In the genomic region with DNA sequence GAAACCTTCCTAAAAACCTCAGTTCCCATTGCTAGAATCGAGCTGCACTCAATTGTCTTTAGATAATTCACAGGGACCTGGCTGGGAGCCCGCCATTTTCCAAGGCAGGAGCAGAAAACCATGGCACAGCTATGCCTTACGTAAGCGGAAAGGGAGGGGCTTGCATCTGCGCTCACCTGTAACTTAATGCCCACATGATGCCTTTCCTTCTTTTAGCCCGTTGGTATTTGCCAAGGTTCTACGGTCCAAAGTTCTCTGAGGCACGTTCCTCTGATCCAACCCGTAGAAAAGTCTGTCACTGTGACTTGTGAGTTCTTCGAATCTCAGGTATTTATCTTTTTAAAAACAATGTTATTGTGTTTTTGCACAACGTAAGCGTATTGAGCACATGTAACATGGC, we compare ENCODE assay signal across 28 mouse cellular contexts. TPM values are rescaled to one million over a fixed set of nuclear protein-coding genes. Genes with fewer than 3 reads are reported as not detected.
"Had no signal": no experiment of that assay in that cellular context is flagged by ENCODE, and none has a peak within 500 bp of the region (broad histone marks: within the 10 kb centered on the region; RNA-seq: fewer than 3 reads in every experiment).

No protein-coding gene starts in this region.

- H3K4me2 ChIP-seq: intestine, embryonic 15.5 days; liver, embryonic 12.5 days; liver, embryonic 15.5 days; lung, embryonic 15.5 days; midbrain, embryonic 15.5 days; neural tube, embryonic 12.5 days; neural tube, embryonic 15.5 days had no signal

- H3K27me3 ChIP-seq: intestine, embryonic 15.5 days; liver, embryonic 12.5 days; liver, embryonic 15.5 days; lung, embryonic 15.5 days; megakaryocyte, embryonic 14.5 days; midbrain, embryonic 15.5 days; neural tube, embryonic 12.5 days; neural tube, embryonic 15.5 days had no signal

- H3K4me3 ChIP-seq: intestine, embryonic 15.5 days; left cerebral cortex, adult 2 months; liver, embryonic 12.5 days; liver, embryonic 15.5 days; lung, embryonic 15.5 days; megakaryocyte, embryonic 14.5 days; midbrain, embryonic 10.5 days; midbrain, embryonic 15.5 days; neural tube, embryonic 12.5 days; neural tube, embryonic 15.5 days had no signal

- H3K36me3 ChIP-seq: intestine, embryonic 15.5 days; liver, embryonic 12.5 days; liver, embryonic 15.5 days; lung, embryonic 15.5 days; midbrain, embryonic 10.5 days; midbrain, embryonic 15.5 days; neural tube, embryonic 12.5 days; neural tube, embryonic 15.5 days had no signal

- ATAC-seq: intestine, embryonic 15.5 days; liver, embryonic 12.5 days; midbrain, embryonic 15.5 days had no signal

- DNase-seq: layer of hippocampus, postnatal 36 days; lung, adult 18-20 months; lung, postnatal 10 days; lung, postnatal 36 days; right cerebral cortex, adult 18-20 months; right cerebral cortex, postnatal 14 days; right cerebral cortex, postnatal 4 days; thymus, adult 2 months; thymus, postnatal 14 days; thymus, postnatal 4 days had no signal

- H3K9me3 ChIP-seq: intestine, embryonic 15.5 days; liver, embryonic 12.5 days; liver, embryonic 15.5 days; lung, embryonic 15.5 days; midbrain, embryonic 15.5 days; neural tube, embryonic 12.5 days; neural tube, embryonic 15.5 days had no signal

- H3K27ac ChIP-seq: intestine, embryonic 15.5 days; kidney, postnatal 0 days; left cerebral cortex, adult 2 months; liver, embryonic 12.5 days; liver, embryonic 15.5 days; lung, embryonic 15.5 days; midbrain, embryonic 10.5 days; midbrain, embryonic 15.5 days; neural tube, embryonic 12.5 days; neural tube, embryonic 15.5 days; stomach, postnatal 0 days had no signal

- H3K4me1 ChIP-seq: intestine, embryonic 15.5 days; liver, embryonic 12.5 days; liver, embryonic 15.5 days; lung, embryonic 15.5 days; megakaryocyte, embryonic 14.5 days; midbrain, embryonic 10.5 days; midbrain, embryonic 15.5 days; neural tube, embryonic 12.5 days; neural tube, embryonic 15.5 days had no signal

- H3K9ac ChIP-seq: intestine, embryonic 15.5 days; liver, embryonic 12.5 days; liver, embryonic 15.5 days; lung, embryonic 15.5 days; midbrain, embryonic 15.5 days; neural tube, embryonic 12.5 days; neural tube, embryonic 15.5 days had no signal

RNA-seq across cellular contexts. Expression of a gene that starts 13.2 kb away (rescaled TPM):
- total RNA-seq: layer of hippocampus, adult 8-10 months; layer of hippocampus, postnatal 10 days; layer of hippocampus, postnatal 36 days; left cerebral cortex, adult 2 months; left cerebral cortex, postnatal 10 days; left cerebral cortex, postnatal 36 days had no signal
- polyA plus RNA-seq: intestine, embryonic 15.5 days; limb, embryonic 11.5 days; lung, embryonic 15.5 days; neural tube, embryonic 12.5 days; stomach, embryonic 14.5 days; thymus, adult 2 months had no signal

RNA-seq across cellular contexts. Expression of a gene that starts 19.5 kb away (rescaled TPM):
- total RNA-seq: layer of hippocampus, postnatal 36 days; left cerebral cortex, adult 2 months; left cerebral cortex, postnatal 36 days had no signal
- polyA plus RNA-seq: limb, embryonic 11.5 days; lung, embryonic 15.5 days; midbrain, embryonic 10.5 days; midbrain, embryonic 15.5 days; neural tube, embryonic 12.5 days; neural tube, embryonic 15.5 days had no signal

RNA-seq across cellular contexts. Expression of a gene that starts 46.6 kb away (rescaled TPM):
- total RNA-seq: layer of hippocampus, adult 8-10 months; layer of hippocampus, postnatal 10 days; layer of hippocampus, postnatal 36 days; left cerebral cortex, adult 2 months; left cerebral cortex, postnatal 10 days; left cerebral cortex, postnatal 36 days had no signal
- polyA plus RNA-seq: limb, embryonic 11.5 days; midbrain, embryonic 10.5 days; midbrain, embryonic 15.5 days had no signal
